Mouse (Mus musculus): ENCODE measurements around the gene Sbf2. TPM values are rescaled to one million over a fixed set of nuclear protein-coding genes. Genes with fewer than 3 reads are reported as not detected.

Gene Sbf2
- polyA plus RNA-seq, 1 experiment from 2014 or later = 48.8 TPM

GRCm38 (mm10) chr7:110314401-110314890 is 300.3 kb downstream of the Sbf2 start:
- ATAC-seq (ENCODE audit: insufficient number of reproducible peaks, insufficient read depth, low FRiP score, low read depth) = no peak
- Histone ChIP-seq H3K4me3 (ENCODE audit: low read depth, low read length) (no peak overlapping the region), H3K27ac (ENCODE audit: low read length) (no peak overlapping the region), H3K9ac (replicated peaks; ENCODE audit: low read depth, low read length) (no peak overlapping the region), H3K27me3 (ENCODE audit: control insufficient read depth, insufficient read depth, low read length) (no peaks in the 10 kb centered on the region), H3K9me3 (ENCODE audit: control insufficient read depth, low read depth, low read length) (no peaks in the 10 kb centered on the region), H3K4me1 (ENCODE audit: control insufficient read depth, insufficient read depth, low read length) (no peaks in the 10 kb centered on the region), H3K4me2 (replicated peaks; ENCODE audit: low read depth, low read length) (no peak overlapping the region), H3K36me3 (ENCODE audit: control insufficient read depth, insufficient read depth, low read length) (peaks cover 46% of the 10 kb centered on the region)
- WGBS = 92% methylated on average over 7 of the region's 7 CpGs

DNA sequence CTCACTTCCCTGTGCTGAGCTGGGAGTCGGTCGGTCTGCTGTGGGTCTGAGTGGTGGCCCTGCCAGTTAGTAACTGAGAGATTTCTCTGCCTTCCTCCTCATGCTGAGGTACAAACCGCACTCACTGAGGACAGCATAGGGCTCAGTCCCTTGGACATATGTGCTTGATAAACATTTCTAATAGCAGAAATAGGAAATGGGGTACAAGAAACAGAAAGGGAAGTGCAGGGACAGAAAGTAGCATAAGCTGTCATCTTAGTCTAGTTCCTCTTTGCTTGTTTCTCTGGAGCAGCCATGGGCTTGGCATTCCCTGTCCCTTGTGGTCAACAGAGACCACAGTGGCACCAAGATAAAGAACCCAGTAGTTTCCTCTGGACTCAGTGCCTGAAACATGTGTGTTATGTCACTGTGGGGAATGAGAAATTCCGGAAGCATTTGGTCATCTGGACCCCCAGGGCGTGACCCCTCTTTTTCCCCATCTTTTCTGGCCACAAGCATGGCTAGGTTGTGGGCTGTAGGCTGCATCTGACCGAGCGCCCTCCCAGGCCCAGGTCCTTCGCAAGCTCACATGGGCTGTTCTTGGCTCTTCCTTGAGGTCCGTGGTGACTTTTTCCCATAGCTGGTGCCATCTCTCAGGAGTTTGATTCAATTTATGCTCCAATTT is 301.2 kb downstream of the Sbf2 start:
- Histone ChIP-seq H3K4me1 (ENCODE audit: control insufficient read depth, insufficient read depth, low read length) (no peaks in the 10 kb centered on the region), H3K27me3 (ENCODE audit: control insufficient read depth, insufficient read depth, low read length) (no peaks in the 10 kb centered on the region), H3K4me3 (ENCODE audit: low read depth, low read length) (no peak overlapping the region), H3K4me2 (replicated peaks; ENCODE audit: low read depth, low read length) (no peak overlapping the region), H3K9ac (replicated peaks; ENCODE audit: low read depth, low read length) (no peak overlapping the region), H3K9me3 (ENCODE audit: control insufficient read depth, low read depth, low read length) (no peaks in the 10 kb centered on the region), H3K36me3 (ENCODE audit: control insufficient read depth, insufficient read depth, low read length) (peaks cover 54% of the 10 kb centered on the region), H3K27ac (ENCODE audit: low read length) (no peak overlapping the region)
- 86% methylated on average over 9 of the region's 9 CpGs for WGBS
- ATAC-seq (ENCODE audit: insufficient number of reproducible peaks, insufficient read depth, low FRiP score, low read depth) = no peak

- no peak overlapping the region for H3K27ac ChIP-seq (ENCODE audit: low read length)
- H3K36me3 ChIP-seq (ENCODE audit: control insufficient read depth, insufficient read depth, low read length) = peaks cover 43% of the 10 kb centered on the region
- no peak overlapping the region for H3K4me3 ChIP-seq (ENCODE audit: low read depth, low read length)
- no peak for ATAC-seq (ENCODE audit: insufficient number of reproducible peaks, insufficient read depth, low FRiP score, low read depth)
- H3K9ac ChIP-seq (replicated peaks; ENCODE audit: low read depth, low read length) = no peak overlapping the region
- no peak overlapping the region for H3K4me2 ChIP-seq (replicated peaks; ENCODE audit: low read depth, low read length)
- H3K9me3 ChIP-seq (ENCODE audit: control insufficient read depth, low read depth, low read length) = no peaks in the 10 kb centered on the region
- no peaks in the 10 kb centered on the region for H3K27me3 ChIP-seq (ENCODE audit: control insufficient read depth, insufficient read depth, low read length)
- no peaks in the 10 kb centered on the region for H3K4me1 ChIP-seq (ENCODE audit: control insufficient read depth, insufficient read depth, low read length)
- WGBS = 87% methylated on average over 8 of the region's 8 CpGs
Observed at GRCm38 (mm10) chr7:110309246-110309645, 305.5 kb downstream of the Sbf2 start.

DNA sequence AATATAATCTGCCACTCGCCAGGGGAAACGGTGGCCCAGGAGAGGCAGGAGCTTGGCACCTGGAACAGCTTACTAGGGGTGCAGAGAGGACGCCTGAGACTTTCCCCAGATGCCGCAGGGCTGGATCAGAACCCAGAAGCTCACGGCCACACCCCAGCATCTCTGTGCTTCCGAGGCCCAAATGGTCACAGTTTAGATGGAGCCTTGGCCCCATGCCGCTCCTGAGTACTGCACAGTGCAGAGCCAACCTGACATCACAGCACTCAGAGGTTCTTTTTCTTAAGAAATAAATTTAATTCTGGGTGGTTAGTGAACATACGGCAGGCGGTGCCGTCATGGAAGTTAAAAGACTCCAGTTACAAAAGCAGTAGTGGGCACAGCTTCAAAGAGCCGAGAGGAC is 307.0 kb downstream of the Sbf2 start:
- Histone ChIP-seq H3K4me3 (ENCODE audit: low read depth, low read length) (no peak overlapping the region), H3K9ac (replicated peaks; ENCODE audit: low read depth, low read length) (no peak overlapping the region), H3K4me1 (ENCODE audit: control insufficient read depth, insufficient read depth, low read length) (no peaks in the 10 kb centered on the region), H3K27ac (ENCODE audit: low read length) (no peak overlapping the region), H3K4me2 (replicated peaks; ENCODE audit: low read depth, low read length) (no peak overlapping the region), H3K9me3 (ENCODE audit: control insufficient read depth, low read depth, low read length) (no peaks in the 10 kb centered on the region), H3K27me3 (ENCODE audit: control insufficient read depth, insufficient read depth, low read length) (no peaks in the 10 kb centered on the region), H3K36me3 (ENCODE audit: control insufficient read depth, insufficient read depth, low read length) (peaks cover 34% of the 10 kb centered on the region)
- no peak for ATAC-seq (ENCODE audit: insufficient number of reproducible peaks, insufficient read depth, low FRiP score, low read depth)
- WGBS = 87% methylated on average over 11 of the region's 11 CpGs

GRCm38 (mm10) chr7:110306281-110306680 is 308.4 kb downstream of the Sbf2 start:
- no peaks in the 10 kb centered on the region for H3K9me3 ChIP-seq (ENCODE audit: control insufficient read depth, low read depth, low read length)
- no peak for ATAC-seq (ENCODE audit: insufficient number of reproducible peaks, insufficient read depth, low FRiP score, low read depth)
- WGBS = 62% methylated on average over 5 of the region's 5 CpGs
- no peak overlapping the region for H3K9ac ChIP-seq (replicated peaks; ENCODE audit: low read depth, low read length)
- peaks cover 23% of the 10 kb centered on the region; the same call in 1 of the 2 replicates for H3K36me3 ChIP-seq (ENCODE audit: control insufficient read depth, insufficient read depth, low read length)
- H3K4me3 ChIP-seq (ENCODE audit: low read depth, low read length) = no peak overlapping the region
- no peaks in the 10 kb centered on the region for H3K27me3 ChIP-seq (ENCODE audit: control insufficient read depth, insufficient read depth, low read length)
- no peaks in the 10 kb centered on the region for H3K4me1 ChIP-seq (ENCODE audit: control insufficient read depth, insufficient read depth, low read length)
- H3K4me2 ChIP-seq (replicated peaks; ENCODE audit: low read depth, low read length) = no peak overlapping the region
- H3K27ac ChIP-seq (ENCODE audit: low read length) = no peak overlapping the region

- Histone ChIP-seq H3K27ac (ENCODE audit: low read length) (no peak overlapping the region), H3K4me3 (ENCODE audit: low read depth, low read length) (no peak overlapping the region), H3K36me3 (ENCODE audit: control insufficient read depth, insufficient read depth, low read length) (peaks cover 17% of the 10 kb centered on the region; the same call in 1 of the 2 replicates), H3K4me2 (replicated peaks; ENCODE audit: low read depth, low read length) (no peak overlapping the region), H3K27me3 (ENCODE audit: control insufficient read depth, insufficient read depth, low read length) (no peaks in the 10 kb centered on the region), H3K4me1 (ENCODE audit: control insufficient read depth, insufficient read depth, low read length) (no peaks in the 10 kb centered on the region), H3K9me3 (ENCODE audit: control insufficient read depth, low read depth, low read length) (no peaks in the 10 kb centered on the region), H3K9ac (replicated peaks; ENCODE audit: low read depth, low read length) (no peak overlapping the region)
- WGBS = 88% methylated on average over 4 of the region's 4 CpGs
- ATAC-seq (ENCODE audit: insufficient number of reproducible peaks, insufficient read depth, low FRiP score, low read depth) = no peak
Observed at GRCm38 (mm10) chr7:110305486-110305885, 309.2 kb downstream of the Sbf2 start.

GRCm38 (mm10) chr7:110302886-110303285 is 311.8 kb downstream of the Sbf2 start:
- no peak overlapping the region for H3K4me3 ChIP-seq (ENCODE audit: low read depth, low read length)
- peaks cover 3% of the 10 kb centered on the region; the same call in 1 of the 2 replicates for H3K36me3 ChIP-seq (ENCODE audit: control insufficient read depth, insufficient read depth, low read length)
- no peaks in the 10 kb centered on the region for H3K9me3 ChIP-seq (ENCODE audit: control insufficient read depth, low read depth, low read length)
- no peak overlapping the region for H3K27ac ChIP-seq (ENCODE audit: low read length)
- H3K27me3 ChIP-seq (ENCODE audit: control insufficient read depth, insufficient read depth, low read length) = no peaks in the 10 kb centered on the region
- WGBS = 57% methylated on average over 6 of the region's 6 CpGs
- no peak overlapping the region for H3K4me2 ChIP-seq (replicated peaks; ENCODE audit: low read depth, low read length)
- no peak overlapping the region for H3K9ac ChIP-seq (replicated peaks; ENCODE audit: low read depth, low read length)
- no peaks in the 10 kb centered on the region; the same call in 1 of the 2 replicates for H3K4me1 ChIP-seq (ENCODE audit: control insufficient read depth, insufficient read depth, low read length)
- ATAC-seq (ENCODE audit: insufficient number of reproducible peaks, insufficient read depth, low FRiP score, low read depth) = no peak

- Histone ChIP-seq H3K4me1 (ENCODE audit: control insufficient read depth, insufficient read depth, low read length) (peaks cover 12% of the 10 kb centered on the region), H3K27ac (ENCODE audit: low read length) (no peak overlapping the region), H3K9me3 (ENCODE audit: control insufficient read depth, low read depth, low read length) (no peaks in the 10 kb centered on the region), H3K4me2 (replicated peaks; ENCODE audit: low read depth, low read length) (no peak overlapping the region), H3K9ac (replicated peaks; ENCODE audit: low read depth, low read length) (no peak overlapping the region), H3K36me3 (ENCODE audit: control insufficient read depth, insufficient read depth, low read length) (peaks cover 3% of the 10 kb centered on the region; the same call in 1 of the 2 replicates), H3K4me3 (ENCODE audit: low read depth, low read length) (no peak overlapping the region), H3K27me3 (ENCODE audit: control insufficient read depth, insufficient read depth, low read length) (no peaks in the 10 kb centered on the region)
- no peak for ATAC-seq (ENCODE audit: insufficient number of reproducible peaks, insufficient read depth, low FRiP score, low read depth)
- 84% methylated on average over 17 of the region's 17 CpGs for WGBS
Observed at GRCm38 (mm10) chr7:110298739-110299410, 315.8 kb downstream of the Sbf2 start.
